Mouse (Mus musculus) kidney, postnatal 25 days (tissue): Measurements from ENCODE around the gene Nlgn2.

ENCODE experiments used
- DNase-seq, 2 experiments: peaks; one replicate each; pipeline ENCODE4 v3.0.0; 2021; ENCODE audit warnings: mixed read lengths in 2 of 2

Nlgn2 gene

GRCm38 (mm10) chr11:69837604-69837951, at the start of gene Nlgn2:
Gene Nlgn2, minus strand, starts transcription at chr11:69837784.
- DNase-seq, result no peak

- peak; percentile 63 to 70 for DNase-seq
Measured at GRCm38 (mm10) chr11:69886907-69887635, 49.5 kb upstream of the Nlgn2 start.

GRCm38 (mm10) chr11:69884663-69885062, 47.1 kb upstream of the Nlgn2 start:
- DNase-seq, result peak; percentile 26 to 62

DNA sequence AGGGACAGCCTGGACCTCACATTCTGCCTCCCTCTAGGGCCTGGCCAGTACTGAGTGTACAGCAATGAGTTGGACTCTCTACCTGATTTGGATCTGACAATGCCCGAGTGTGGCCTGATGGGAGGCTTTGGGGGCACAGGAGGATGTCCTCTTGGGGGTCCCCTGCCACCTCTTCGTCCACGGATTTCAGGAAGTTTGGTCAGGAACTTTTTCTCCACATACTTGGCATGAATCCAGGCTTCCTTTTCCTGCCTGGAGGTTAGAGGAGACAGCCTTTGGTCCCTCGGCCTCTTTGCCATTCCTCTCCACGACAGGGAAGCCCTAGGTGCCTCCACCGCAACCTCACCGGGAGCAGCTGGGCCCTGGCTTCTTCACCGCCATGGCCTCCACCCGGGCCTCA, 46.7 kb upstream of the Nlgn2 start:
- peak; percentile 36 to 59 for DNase-seq

GRCm38 (mm10) chr11:69883527-69884151, 46.1 kb upstream of the Nlgn2 start:
- DNase-seq, result peak; percentile 37 to 60

GRCm38 (mm10) chr11:69883066-69883465, 45.5 kb upstream of the Nlgn2 start:
- peak; percentile 60 to 64 for DNase-seq

DNA sequence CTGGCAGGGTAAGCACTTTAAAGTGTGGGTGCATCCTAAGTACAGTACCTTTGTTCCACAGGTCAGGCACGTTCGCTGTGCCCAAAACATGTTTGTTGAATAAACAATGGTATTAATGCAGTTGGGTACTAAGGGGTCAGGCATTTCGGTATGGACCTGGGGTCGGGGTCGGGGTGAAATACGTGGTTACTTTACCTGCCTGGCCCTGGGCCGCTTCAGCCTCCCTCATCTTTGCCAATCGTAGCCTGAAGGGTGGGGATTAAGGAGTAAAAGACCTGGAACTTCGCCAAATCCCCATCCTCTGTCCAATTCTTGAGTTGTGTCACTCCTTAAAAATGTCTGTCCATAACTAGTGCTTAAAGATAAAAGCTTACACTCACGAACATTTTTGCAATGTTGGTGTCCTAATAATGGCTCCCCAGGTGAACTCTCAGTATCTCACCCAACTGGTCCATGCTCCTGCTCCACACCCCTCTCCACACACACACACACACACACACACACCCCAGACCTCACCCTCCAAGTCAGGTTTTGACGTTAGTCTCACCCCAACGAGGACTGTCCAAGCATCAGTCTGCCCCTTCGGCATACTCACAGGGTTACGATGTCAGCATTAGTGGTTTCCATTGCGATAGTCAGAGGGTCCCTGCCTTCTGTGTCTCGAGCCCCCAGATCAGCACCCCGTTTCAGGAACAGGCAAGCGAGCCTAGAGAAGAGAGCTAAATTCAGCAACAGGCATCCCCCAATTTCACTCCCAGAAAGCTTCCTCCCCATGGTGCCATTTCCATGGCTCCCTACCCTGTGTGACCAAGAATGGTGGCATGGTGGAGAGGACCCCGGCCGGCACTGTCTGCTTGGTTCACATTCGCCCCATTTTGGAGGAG, 44.4 kb upstream of the Nlgn2 start:
- no peak for DNase-seq

- peak; percentile 90 to 96 for DNase-seq
Measured at GRCm38 (mm10) chr11:69880853-69881603, 43.4 kb upstream of the Nlgn2 start, which contains the start of gene Kctd11. Gene Kctd11, minus strand, starts transcription at chr11:69881406.

- DNase-seq, result peak; percentile 83 to 87
Measured at GRCm38 (mm10) chr11:69880506-69880852, 42.9 kb upstream of the Nlgn2 start.

DNA sequence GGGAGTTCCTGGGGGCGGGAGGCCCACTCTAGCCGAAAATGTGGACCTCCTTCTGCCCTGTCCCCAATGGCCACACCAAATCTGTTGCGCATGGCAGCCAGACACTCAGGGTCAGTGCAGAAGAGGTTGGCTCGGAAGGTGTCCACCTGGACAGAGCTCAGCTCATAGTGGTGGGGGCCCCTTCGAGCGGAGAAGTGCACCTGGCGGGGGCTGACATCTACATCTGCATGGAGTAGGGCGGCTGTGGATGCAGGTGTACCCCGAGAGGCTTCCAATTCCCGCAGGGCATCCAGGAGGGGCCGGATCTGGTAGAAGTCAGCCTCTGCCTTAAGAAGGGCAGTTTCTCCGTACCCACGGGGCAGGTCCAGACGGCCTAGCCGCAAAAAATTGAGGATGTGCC, 42.1 kb upstream of the Nlgn2 start:
- peak in 1 of 2 experiments; percentile 57 for DNase-seq

DNA sequence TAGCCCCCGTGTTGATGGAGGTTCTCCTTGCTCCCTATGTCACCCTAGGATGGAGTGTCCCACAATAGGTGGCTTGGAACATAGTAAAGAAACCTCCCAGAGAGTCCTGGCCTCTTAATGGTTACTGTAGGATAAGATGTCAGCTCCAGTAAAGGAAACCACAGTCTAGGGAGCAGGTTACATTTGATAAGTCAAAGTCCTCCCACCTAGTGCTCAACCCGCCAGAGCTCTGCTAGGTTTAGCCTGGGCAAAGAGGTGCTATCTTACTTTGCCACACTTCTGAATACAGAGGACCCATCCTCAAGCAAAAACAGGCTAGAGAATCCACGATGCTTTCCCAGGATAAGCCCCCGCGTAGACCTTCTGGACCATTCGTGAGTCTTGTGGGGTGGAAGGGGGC, 41.4 kb upstream of the Nlgn2 start:
- no peak for DNase-seq

GRCm38 (mm10) chr11:69878399-69878798, 40.8 kb upstream of the Nlgn2 start:
- DNase-seq, result no peak

GRCm38 (mm10) chr11:69877878-69878277, 40.3 kb upstream of the Nlgn2 start, which contains the start of gene Tmem95:
Gene Tmem95, minus strand, starts transcription at chr11:69878018.
- DNase-seq, result no peak

DNA sequence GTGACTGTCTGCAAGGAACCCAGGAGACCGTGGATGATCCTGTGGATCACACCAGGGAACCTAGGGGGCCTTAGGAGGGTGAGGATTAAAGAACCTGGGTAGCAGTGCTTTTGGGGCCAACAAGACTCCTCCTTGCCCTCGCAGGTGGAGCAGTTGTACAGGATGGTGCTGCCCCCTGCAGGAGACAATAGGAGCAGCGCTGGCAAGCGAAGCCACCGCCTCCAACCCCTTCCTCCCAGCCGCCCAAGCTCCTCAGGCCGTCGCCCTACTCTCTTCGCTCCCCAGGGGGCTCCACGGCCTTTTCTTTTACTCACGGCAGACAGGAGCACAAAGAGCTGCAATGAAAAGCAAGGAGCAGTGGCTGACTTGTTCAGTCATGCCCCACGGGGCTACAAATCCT, 39.3 kb upstream of the Nlgn2 start:
- DNase-seq, result peak; percentile 88

DNA sequence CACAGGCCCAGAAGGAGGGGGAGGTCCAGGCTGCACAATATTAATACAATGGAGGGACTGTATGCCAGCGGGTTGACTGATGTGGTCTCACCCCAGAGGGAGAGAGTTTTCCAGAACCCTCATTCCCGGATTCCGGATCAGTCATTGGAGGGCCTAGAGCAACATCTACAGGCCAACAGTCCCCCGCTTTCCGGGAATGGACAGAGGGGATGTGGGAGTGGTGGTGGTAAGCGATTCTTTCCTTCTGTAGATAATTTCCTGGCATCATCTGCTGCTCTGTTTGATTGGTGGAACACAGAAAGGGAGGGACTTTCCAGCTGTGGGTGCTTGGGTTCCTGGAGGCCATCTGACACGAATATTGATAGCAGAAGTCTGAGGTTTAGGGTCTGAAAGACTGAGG, 38.6 kb upstream of the Nlgn2 start:
- DNase-seq, result peak; percentile 43 to 72

DNA sequence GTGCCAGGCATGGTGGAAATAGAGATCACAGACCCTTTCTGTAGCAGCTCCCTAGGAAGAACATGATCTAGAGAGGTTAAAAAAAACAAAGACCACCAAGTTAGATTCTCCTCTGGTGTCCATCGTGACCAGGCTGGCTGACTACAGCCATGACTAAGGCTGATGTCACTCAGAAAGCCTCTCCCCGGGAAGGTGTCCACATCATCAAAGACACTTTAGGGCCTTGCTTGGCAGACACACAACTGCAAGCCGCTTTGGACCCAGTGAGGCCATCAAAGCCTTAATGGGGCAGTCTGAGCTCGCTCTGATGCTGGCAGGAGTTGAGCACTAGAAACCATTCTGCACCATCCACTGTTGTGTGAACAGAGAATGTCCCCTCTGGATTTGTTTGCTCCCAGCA, 34.9 kb upstream of the Nlgn2 start:
- DNase-seq, result no peak

DNA sequence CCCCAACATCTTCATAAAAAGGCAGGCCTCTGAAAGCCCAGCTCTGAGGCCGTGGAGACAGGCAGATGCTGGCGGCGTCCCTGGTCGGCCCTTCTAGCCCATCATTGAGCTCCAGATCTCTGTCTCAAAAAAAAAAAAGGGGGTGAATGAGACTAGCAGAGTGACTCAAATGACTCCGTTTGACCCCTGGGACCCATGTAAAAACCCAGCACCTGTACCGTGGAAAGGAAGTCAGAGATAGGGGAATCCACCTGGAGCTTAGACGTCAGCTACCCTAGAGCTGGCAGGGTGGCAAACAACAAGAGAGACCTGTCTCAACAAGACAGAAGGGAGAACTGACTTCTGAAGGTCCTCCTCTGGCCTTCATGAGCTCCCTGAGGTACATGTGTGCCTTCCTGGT, 34.2 kb upstream of the Nlgn2 start:
- no peak for DNase-seq

- no peak for DNase-seq
Measured at GRCm38 (mm10) chr11:69870289-69871069, 32.9 kb upstream of the Nlgn2 start.

DNA sequence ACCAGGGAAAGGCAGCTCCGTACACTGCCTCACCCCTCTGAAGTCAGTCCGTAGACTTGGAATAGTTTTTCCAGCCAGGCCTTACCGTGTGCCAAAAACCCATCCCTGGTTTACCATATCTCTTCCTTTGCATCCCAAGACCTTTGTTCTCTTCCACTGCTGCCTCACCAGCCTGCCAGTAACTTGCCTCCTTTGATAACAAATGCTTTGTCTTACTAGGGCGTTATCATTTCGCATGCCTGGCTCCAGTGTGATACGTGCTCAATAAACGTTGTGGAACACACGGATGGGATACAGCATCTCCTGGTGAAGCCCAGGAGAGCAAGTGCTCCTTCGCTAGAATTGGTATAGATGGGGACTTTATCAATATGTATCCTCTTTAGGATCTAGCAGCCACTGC, 29.8 kb upstream of the Nlgn2 start:
- DNase-seq, result no peak

GRCm38 (mm10) chr11:69865561-69865960, 28.0 kb upstream of the Nlgn2 start:
- no peak for DNase-seq

- no peak for DNase-seq
Measured at GRCm38 (mm10) chr11:69864138-69864860, 26.7 kb upstream of the Nlgn2 start.
